Mouse (Mus musculus) left cerebral cortex, postnatal 25 days (tissue): Measurements from ENCODE around the gene Rabgef1. TPM values are rescaled to one million over a fixed set of nuclear protein-coding genes. Genes with fewer than 3 reads are reported as not detected.

Experiments used
- DNase-seq, 2 experiments: peaks; one replicate each; pipeline ENCODE4 v3.0.0; 2022; ENCODE audit warnings: low spot score in 2 of 2, mixed read lengths in 1 of 2
- intact Hi-C: fragments of 180-260 bp; cut with DNase I; formaldehyde crosslinking; loops from one replicate; pipeline ENCODE4 v1.15.1; 2025
- total RNA-seq, 2 experiments: library from RNA; stranded (reverse); gene quantifications; 2 replicates each; pipeline ENCODE4 v1.2.3; 2021

The Rabgef1 gene
- total RNA-seq, result 10 to 100 TPM; 55.8 to 57.4 TPM

GRCm38 (mm10) chr5:130171423-130171954 lies at the start of gene Rabgef1:
Rabgef1 (plus strand) TSS chr5:130171798.
- intact Hi-C loops, result loop anchor here (1.0 to 2.0 kb wide), 2 partner anchors 27 to 49 kb away; partner anchors contain the start of gene Kctd7

GRCm38 (mm10) chr5:130122355-130122754 lies 49.2 kb upstream of the Rabgef1 start:
- intact Hi-C loops, result no loop called here
- no peak for DNase-seq

More at GRCm38 (mm10) chr5:130171423-130171954, at the start of gene Rabgef1:
- peak; percentile 92 to 94 for DNase-seq

GRCm38 (mm10) chr5:130124271-130124670 lies 47.3 kb upstream of the Rabgef1 start:
- no peak for DNase-seq

GRCm38 (mm10) chr5:130128686-130129523 lies 42.7 kb upstream of the Rabgef1 start:
- DNase-seq, result no peak
- intact Hi-C loops, result no loop called here

More at GRCm38 (mm10) chr5:130124271-130124670, 47.3 kb upstream of the Rabgef1 start:
- intact Hi-C loops, result no loop called here

GRCm38 (mm10) chr5:130129524-130129793 lies 42.1 kb upstream of the Rabgef1 start:
- no peak for DNase-seq
- intact Hi-C loops, result no loop called here

- intact Hi-C loops, result loop anchor here (5.0 kb wide), 1 partner anchor 59 kb away; no protein-coding TSS in a partner anchor
- DNase-seq, result no peak
Measured at GRCm38 (mm10) chr5:130136597-130136996, 35.0 kb upstream of the Rabgef1 start.

- intact Hi-C loops, result loop anchor here (1.0 to 5.0 kb wide), 3 partner anchors 62 to 115 kb away; no protein-coding TSS in a partner anchor
- peak; percentile 72 to 80 for DNase-seq
Measured at GRCm38 (mm10) chr5:130139393-130139792, 32.2 kb upstream of the Rabgef1 start.

- DNase-seq, result no peak
- intact Hi-C loops, result no loop called here
Measured at GRCm38 (mm10) chr5:130141138-130141537, 30.5 kb upstream of the Rabgef1 start.

- DNase-seq, result no peak
- intact Hi-C loops, result no loop called here
Measured at GRCm38 (mm10) chr5:130142041-130142440, 29.6 kb upstream of the Rabgef1 start.

- no peak for DNase-seq
- intact Hi-C loops, result no loop called here
Measured at GRCm38 (mm10) chr5:130143101-130143500, 28.5 kb upstream of the Rabgef1 start.

- DNase-seq, result peak; percentile 73 to 77
- intact Hi-C loops, result loop anchor here (1.0 kb wide), 2 partner anchors 27 to 120 kb away; partner anchors contain the start of gene Rabgef1
Measured at GRCm38 (mm10) chr5:130143977-130144333, 27.6 kb upstream of the Rabgef1 start.

GRCm38 (mm10) chr5:130144334-130145312 lies 27.0 kb upstream of the Rabgef1 start, which contains the start of gene Kctd7:
Kctd7 (plus strand) TSS chr5:130144861.
- peak; percentile 97 to 99 for DNase-seq

GRCm38 (mm10) chr5:130145961-130146360 lies 25.6 kb upstream of the Rabgef1 start:
- intact Hi-C loops, result no loop called here
- DNase-seq, result peak; percentile 34 to 80

More at GRCm38 (mm10) chr5:130144334-130145312, 27.0 kb upstream of the Rabgef1 start, which contains the start of gene Kctd7:
- intact Hi-C loops, result loop anchor here (1.0 kb wide), 2 partner anchors 27 to 120 kb away; partner anchors contain the start of gene Rabgef1

GRCm38 (mm10) chr5:130149726-130150310 lies 21.8 kb upstream of the Rabgef1 start:
- intact Hi-C loops, result no loop called here
- DNase-seq, result no peak

GRCm38 (mm10) chr5:130154286-130154685 lies 17.3 kb upstream of the Rabgef1 start:
- DNase-seq, result no peak

GRCm38 (mm10) chr5:130158545-130158944 lies 13.1 kb upstream of the Rabgef1 start:
- no peak for DNase-seq
- intact Hi-C loops, result no loop called here

More at GRCm38 (mm10) chr5:130154286-130154685, 17.3 kb upstream of the Rabgef1 start:
- intact Hi-C loops, result no loop called here

GRCm38 (mm10) chr5:130159761-130160201 lies 11.8 kb upstream of the Rabgef1 start:
- no peak for DNase-seq
- intact Hi-C loops, result loop anchor here (5.0 kb wide), 1 partner anchor 137 kb away; no protein-coding TSS in a partner anchor

GRCm38 (mm10) chr5:130163670-130164069 lies 7.9 kb upstream of the Rabgef1 start:
- DNase-seq, result peak; percentile 77 to 81
- intact Hi-C loops, result loop anchor here (5.0 kb wide), 1 partner anchor 141 kb away; no protein-coding TSS in a partner anchor

- intact Hi-C loops, result no loop called here
- DNase-seq, result no peak
Measured at GRCm38 (mm10) chr5:130165213-130165612, 6.4 kb upstream of the Rabgef1 start.
